ENCODE assay signal across 8 mouse cellular contexts in the genomic region with DNA sequence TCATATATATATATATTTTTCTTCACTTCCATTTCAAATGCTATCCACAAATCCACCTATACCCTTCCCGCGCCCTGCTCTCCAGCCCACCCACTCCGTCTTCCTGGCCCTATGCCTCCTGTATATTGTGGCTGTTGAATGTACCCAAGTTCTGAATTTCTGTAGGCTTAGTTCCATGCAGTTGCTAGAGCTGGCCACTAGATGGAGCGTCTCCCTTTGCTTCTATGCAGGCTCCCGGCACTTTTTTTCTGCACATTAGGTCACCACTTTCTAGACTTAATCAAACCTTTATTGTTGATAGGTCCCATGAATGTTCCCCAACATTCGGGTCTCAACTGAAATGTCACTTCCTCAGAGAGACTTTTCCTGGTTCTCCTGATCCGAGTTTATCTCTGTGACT. TPM values are rescaled to one million over a fixed set of nuclear protein-coding genes. Genes with fewer than 3 reads are reported as not detected.
DNase-seq lines count a peak whose midpoint lies in the region; ATAC-seq and TF ChIP-seq lines count a peak whose summit lies in the region.

No protein-coding gene starts in this region.

- H3K27me3 ChIP-seq in heart, adult 2 months (ENCODE audit: control insufficient read depth, insufficient read depth, low read length) = no peaks in the 10 kb centered on the region; the same call in 1 of the 2 replicates
- H3K27me3 ChIP-seq in heart, embryonic 10.5 days (ENCODE audit: insufficient read depth, poor library complexity, severe bottlenecking) = peaks cover 4% of the 10 kb centered on the region; the same call in 1 of the 2 replicates

- H3K4me3 ChIP-seq in heart, adult 2 months = no peak overlapping the region
- H3K4me3 ChIP-seq in heart, embryonic 10.5 days = no peak overlapping the region

- ATAC-seq in megakaryocyte-erythroid progenitor cell, adult 5-6 weeks (replicated peaks; ENCODE audit: low FRiP score, low TSS enrichment, poor library complexity, severe bottlenecking) = peak; percentile 65

- H3K4me1 ChIP-seq in heart, adult 2 months (ENCODE audit: control insufficient read depth, insufficient read depth, low read length) = no peaks in the 10 kb centered on the region
- H3K4me1 ChIP-seq in heart, embryonic 10.5 days = no peaks in the 10 kb centered on the region

- H3K36me3 ChIP-seq in heart, adult 2 months (ENCODE audit: control insufficient read depth, insufficient read depth, low read length) = no peaks in the 10 kb centered on the region
- H3K36me3 ChIP-seq in heart, embryonic 10.5 days = no peaks in the 10 kb centered on the region

- intact Hi-C loops in heart, adult 2 months (cut with DNase I) = no loop called here

- H3K9ac ChIP-seq in heart, adult 2 months (ENCODE audit: low read depth, low read length) = no peak overlapping the region

- TF ChIP-seq CTCF in heart, adult 2 months (IDR thresholded peaks at IDR 0.05) = peak; percentile 90

- no peak for TF ChIP-seq POLR2A in heart, adult 2 months (IDR thresholded peaks at IDR 0.05; ENCODE audit: insufficient read depth, low read depth, low read length)

- no peaks in the 10 kb centered on the region for H3K9me3 ChIP-seq in heart, embryonic 10.5 days

- no peak for TF ChIP-seq EP300 in heart, adult 2 months (IDR thresholded peaks at IDR 0.05; ENCODE audit: insufficient read depth, low read depth, low read length)

- no peaks in the 10 kb centered on the region for H3K79me2 ChIP-seq in heart, adult 2 months (replicated peaks; ENCODE audit: control insufficient read depth, insufficient read depth, low read length)

- peak; percentile 20 to 37 for DNase-seq in heart, adult 2 months
- no peak for DNase-seq in heart, embryonic 10.5 days (ENCODE audit: low spot score)
- DNase-seq in A20 (ENCODE audit: low read depth, low spot score) (peak; percentile 57), adipocyte (ENCODE audit: low spot score) (peak; percentile 79)
- DNase-seq in embryo, embryonic 11 days = peak; percentile 80
- peak; percentile 49 to 59 for DNase-seq in kidney, postnatal 25 days
- DNase-seq in thymus, postnatal 25 days = peak; percentile 34

- WGBS in heart, adult 2 months = 9% methylated on average over 7 of the region's 7 CpGs
- WGBS in heart, embryonic 10.5 days = 26% methylated on average over 7 of the region's 7 CpGs

- H3K27ac ChIP-seq in heart, adult 2 months = no peak overlapping the region
- no peak overlapping the region for H3K27ac ChIP-seq in heart, embryonic 10.5 days

RNA-seq across cellular contexts. Expression of a gene that starts 55.6 kb away (rescaled TPM):
- total RNA-seq in heart, adult 2 months (2021) = not detected
- polyA plus RNA-seq in heart, adult 2 months (2012; rRNA removed) = 0.03 and 0.06 TPM in 2 replicates
- 0.10 and 0.26 TPM in 2 replicates for polyA plus RNA-seq in heart, embryonic 10.5 days (2016; fragmentation: Nextera tagmentation; extraction: Ambion mirVana)
- total RNA-seq in megakaryocyte-erythroid progenitor cell, adult 5-6 weeks (2014; fragmentation: Nextera tagmentation) = not detected in 2 replicates
- not detected in 2 replicates for total RNA-seq in megakaryocyte-erythroid progenitor cell, adult 5-6 weeks (2017)
